Mouse (Mus musculus): Measurements from ENCODE around the gene Fryl. TPM values are rescaled to one million over a fixed set of nuclear protein-coding genes. Genes with fewer than 3 reads are reported as not detected.

The Fryl gene
- polyA plus RNA-seq, 1 experiment from 2014 or later = 32.0 TPM

GRCm38 (mm10) chr5:73233018-73233881 lies 23.2 kb downstream of the Fryl start:
- no peak for ATAC-seq (ENCODE audit: insufficient number of reproducible peaks, insufficient read depth, low FRiP score, low read depth)
- Histone ChIP-seq H3K27me3 (ENCODE audit: control insufficient read depth, insufficient read depth, low read length) (no peaks in the 10 kb centered on the region), H3K4me1 (ENCODE audit: control insufficient read depth, insufficient read depth, low read length) (peaks cover 16% of the 10 kb centered on the region; the same call in 1 of the 2 replicates), H3K9ac (replicated peaks; ENCODE audit: low read depth, low read length) (no peak overlapping the region), H3K36me3 (ENCODE audit: control insufficient read depth, insufficient read depth, low read length) (no peaks in the 10 kb centered on the region), H3K4me2 (replicated peaks; ENCODE audit: low read depth, low read length) (no peak overlapping the region), H3K9me3 (ENCODE audit: control insufficient read depth, low read depth, low read length) (no peaks in the 10 kb centered on the region), H3K4me3 (ENCODE audit: low read depth, low read length) (no peak overlapping the region), H3K27ac (ENCODE audit: low read length) (no peak overlapping the region)
- 60% methylated on average over 17 of the region's 17 CpGs for WGBS

GRCm38 (mm10) chr5:73232267-73232666 lies 24.2 kb downstream of the Fryl start:
- H3K4me1 ChIP-seq (ENCODE audit: control insufficient read depth, insufficient read depth, low read length) = peaks cover 16% of the 10 kb centered on the region; the same call in 1 of the 2 replicates
- WGBS = 30% methylated on average over 9 of the region's 9 CpGs
- no peak overlapping the region for H3K4me2 ChIP-seq (replicated peaks; ENCODE audit: low read depth, low read length)

GRCm38 (mm10) chr5:73231835-73232234 lies 24.6 kb downstream of the Fryl start:
- no peak for ATAC-seq (ENCODE audit: insufficient number of reproducible peaks, insufficient read depth, low FRiP score, low read depth)
- Histone ChIP-seq H3K4me2 (replicated peaks; ENCODE audit: low read depth, low read length) (no peak overlapping the region), H3K36me3 (ENCODE audit: control insufficient read depth, insufficient read depth, low read length) (no peaks in the 10 kb centered on the region), H3K4me1 (ENCODE audit: control insufficient read depth, insufficient read depth, low read length) (peaks cover 16% of the 10 kb centered on the region; the same call in 1 of the 2 replicates), H3K9ac (replicated peaks; ENCODE audit: low read depth, low read length) (no peak overlapping the region), H3K27me3 (ENCODE audit: control insufficient read depth, insufficient read depth, low read length) (no peaks in the 10 kb centered on the region), H3K4me3 (ENCODE audit: low read depth, low read length) (no peak overlapping the region), H3K9me3 (ENCODE audit: control insufficient read depth, low read depth, low read length) (no peaks in the 10 kb centered on the region), H3K27ac (ENCODE audit: low read length) (no peak overlapping the region)
- 28% methylated on average over 6 of the region's 6 CpGs for WGBS

More at GRCm38 (mm10) chr5:73232267-73232666, 24.2 kb downstream of the Fryl start:
- no peak for ATAC-seq (ENCODE audit: insufficient number of reproducible peaks, insufficient read depth, low FRiP score, low read depth)
- Histone ChIP-seq H3K27ac (ENCODE audit: low read length) (no peak overlapping the region), H3K4me3 (ENCODE audit: low read depth, low read length) (no peak overlapping the region), H3K9me3 (ENCODE audit: control insufficient read depth, low read depth, low read length) (no peaks in the 10 kb centered on the region), H3K9ac (replicated peaks; ENCODE audit: low read depth, low read length) (no peak overlapping the region), H3K36me3 (ENCODE audit: control insufficient read depth, insufficient read depth, low read length) (no peaks in the 10 kb centered on the region), H3K27me3 (ENCODE audit: control insufficient read depth, insufficient read depth, low read length) (no peaks in the 10 kb centered on the region)

DNA sequence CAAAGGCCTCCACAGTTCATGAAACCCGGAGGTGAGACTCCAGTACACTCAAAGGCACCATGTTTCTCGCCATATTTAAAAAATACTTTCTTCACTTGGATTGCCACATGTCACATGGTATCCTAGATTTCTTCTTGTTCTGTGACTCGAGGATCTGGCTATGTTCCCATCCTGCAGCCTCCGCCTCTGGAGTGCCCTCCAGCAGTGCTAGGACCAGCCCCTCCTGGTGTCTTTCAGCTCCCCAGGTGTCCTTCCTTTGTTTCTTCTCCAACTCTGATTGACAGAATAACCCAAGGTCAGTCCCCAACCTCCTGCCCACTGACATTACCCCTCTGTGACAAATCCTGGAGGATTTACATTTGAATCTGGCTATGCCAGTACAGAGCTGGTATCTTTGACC lies 26.2 kb downstream of the Fryl start:
- H3K9me3 ChIP-seq (ENCODE audit: control insufficient read depth, low read depth, low read length) = no peaks in the 10 kb centered on the region

DNA sequence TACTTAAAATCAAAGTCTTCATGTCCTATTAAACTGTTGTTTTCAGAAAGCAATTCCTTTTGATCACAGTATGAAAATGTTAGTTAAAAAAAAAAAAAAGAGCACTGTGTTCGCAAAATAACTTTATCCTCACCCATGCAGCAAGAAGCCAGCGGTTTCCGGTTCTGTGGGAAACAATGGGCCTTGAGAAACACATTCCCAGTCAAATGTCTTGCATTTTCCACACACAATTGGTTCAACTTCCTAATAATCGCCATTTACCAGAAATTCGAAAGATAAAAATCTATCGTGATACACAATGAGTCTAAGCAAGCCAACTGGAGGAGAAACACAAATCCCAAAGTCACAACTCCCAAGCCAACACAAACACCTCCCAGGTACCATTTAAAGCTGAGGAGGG lies 27.0 kb downstream of the Fryl start:
- Histone ChIP-seq H3K9me3 (ENCODE audit: control insufficient read depth, low read depth, low read length) (no peaks in the 10 kb centered on the region), H3K4me2 (replicated peaks; ENCODE audit: low read depth, low read length) (no peak overlapping the region), H3K4me1 (ENCODE audit: control insufficient read depth, insufficient read depth, low read length) (peaks cover 16% of the 10 kb centered on the region; the same call in 1 of the 2 replicates), H3K9ac (replicated peaks; ENCODE audit: low read depth, low read length) (no peak overlapping the region), H3K36me3 (ENCODE audit: control insufficient read depth, insufficient read depth, low read length) (no peaks in the 10 kb centered on the region), H3K27ac (ENCODE audit: low read length) (no peak overlapping the region), H3K27me3 (ENCODE audit: control insufficient read depth, insufficient read depth, low read length) (no peaks in the 10 kb centered on the region), H3K4me3 (ENCODE audit: low read depth, low read length) (no peak overlapping the region)
- WGBS = 70% methylated on average over 6 of the region's 6 CpGs
- no peak for ATAC-seq (ENCODE audit: insufficient number of reproducible peaks, insufficient read depth, low FRiP score, low read depth)

More for the DNA sequence above, 26.2 kb downstream of the Fryl start:
- no peak overlapping the region for H3K4me3 ChIP-seq (ENCODE audit: low read depth, low read length)
- H3K4me1 ChIP-seq (ENCODE audit: control insufficient read depth, insufficient read depth, low read length) = peaks cover 16% of the 10 kb centered on the region; the same call in 1 of the 2 replicates
- H3K9ac ChIP-seq (replicated peaks; ENCODE audit: low read depth, low read length) = no peak overlapping the region
- ATAC-seq (ENCODE audit: insufficient number of reproducible peaks, insufficient read depth, low FRiP score, low read depth) = no peak
- WGBS = 56% methylated on average over 4 of the region's 4 CpGs
- no peak overlapping the region for H3K27ac ChIP-seq (ENCODE audit: low read length)
- H3K27me3 ChIP-seq (ENCODE audit: control insufficient read depth, insufficient read depth, low read length) = no peaks in the 10 kb centered on the region
- no peaks in the 10 kb centered on the region for H3K36me3 ChIP-seq (ENCODE audit: control insufficient read depth, insufficient read depth, low read length)
- no peak overlapping the region for H3K4me2 ChIP-seq (replicated peaks; ENCODE audit: low read depth, low read length)

DNA sequence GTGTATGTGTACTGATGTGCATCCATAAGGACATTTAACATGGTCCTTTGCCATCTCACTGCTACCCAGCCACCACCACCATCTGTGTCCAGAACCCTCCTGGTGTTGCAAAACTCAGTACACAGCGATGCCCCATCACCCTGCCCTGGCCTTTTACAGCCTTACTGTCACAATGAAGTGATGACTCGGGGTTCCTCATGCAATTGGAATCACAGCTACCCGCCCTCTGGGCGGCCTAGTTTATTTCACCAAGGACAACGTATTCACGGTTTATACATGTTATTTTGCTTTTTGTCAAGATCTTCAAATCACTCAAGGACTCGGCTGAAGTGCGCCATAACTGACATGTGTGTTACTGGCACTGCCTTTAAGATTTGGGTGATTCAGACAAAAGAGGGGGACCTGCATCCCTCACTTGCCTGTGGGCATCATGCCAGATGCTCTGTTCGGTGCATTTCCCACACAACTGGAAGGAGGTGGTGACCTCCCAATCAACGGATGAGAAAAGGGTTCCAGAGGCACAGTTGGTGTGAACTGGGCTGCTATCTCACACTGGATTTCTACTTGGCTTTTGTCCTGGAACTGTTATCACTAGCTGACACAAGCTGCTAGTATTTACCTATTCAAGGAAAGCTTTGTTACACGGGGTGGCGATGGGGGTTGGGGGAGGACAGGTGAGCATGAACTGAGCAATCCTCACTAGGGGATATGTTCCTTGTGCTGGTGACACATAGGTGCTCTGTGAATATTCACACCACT lies 27.9 kb downstream of the Fryl start:
- no peaks in the 10 kb centered on the region for H3K27me3 ChIP-seq (ENCODE audit: control insufficient read depth, insufficient read depth, low read length)
- no peak overlapping the region for H3K4me3 ChIP-seq (ENCODE audit: low read depth, low read length)
- H3K36me3 ChIP-seq (ENCODE audit: control insufficient read depth, insufficient read depth, low read length) = no peaks in the 10 kb centered on the region
- H3K9ac ChIP-seq (replicated peaks; ENCODE audit: low read depth, low read length) = no peak overlapping the region
- H3K4me2 ChIP-seq (replicated peaks; ENCODE audit: low read depth, low read length) = no peak overlapping the region
- H3K9me3 ChIP-seq (ENCODE audit: control insufficient read depth, low read depth, low read length) = no peaks in the 10 kb centered on the region
- H3K4me1 ChIP-seq (ENCODE audit: control insufficient read depth, insufficient read depth, low read length) = peaks cover 13% of the 10 kb centered on the region; the same call in 1 of the 2 replicates
- no peak for ATAC-seq (ENCODE audit: insufficient number of reproducible peaks, insufficient read depth, low FRiP score, low read depth)
- no peak overlapping the region for H3K27ac ChIP-seq (ENCODE audit: low read length)
- 79% methylated on average over 12 of the region's 12 CpGs for WGBS

GRCm38 (mm10) chr5:73227518-73228101 lies 28.8 kb downstream of the Fryl start:
- no peaks in the 10 kb centered on the region for H3K9me3 ChIP-seq (ENCODE audit: control insufficient read depth, low read depth, low read length)
- H3K27ac ChIP-seq (ENCODE audit: low read length) = no peak overlapping the region
- no peak overlapping the region for H3K4me2 ChIP-seq (replicated peaks; ENCODE audit: low read depth, low read length)
- 74% methylated on average over 11 of the region's 11 CpGs for WGBS
- peaks cover 7% of the 10 kb centered on the region; the same call in 1 of the 2 replicates for H3K4me1 ChIP-seq (ENCODE audit: control insufficient read depth, insufficient read depth, low read length)
- H3K27me3 ChIP-seq (ENCODE audit: control insufficient read depth, insufficient read depth, low read length) = no peaks in the 10 kb centered on the region
- ATAC-seq (ENCODE audit: insufficient number of reproducible peaks, insufficient read depth, low FRiP score, low read depth) = no peak
- no peaks in the 10 kb centered on the region for H3K36me3 ChIP-seq (ENCODE audit: control insufficient read depth, insufficient read depth, low read length)
- H3K9ac ChIP-seq (replicated peaks; ENCODE audit: low read depth, low read length) = no peak overlapping the region
- H3K4me3 ChIP-seq (ENCODE audit: low read depth, low read length) = no peak overlapping the region

GRCm38 (mm10) chr5:73223065-73223464 lies 33.4 kb downstream of the Fryl start:
- no peak overlapping the region for H3K4me2 ChIP-seq (replicated peaks; ENCODE audit: low read depth, low read length)
- no peaks in the 10 kb centered on the region for H3K27me3 ChIP-seq (ENCODE audit: control insufficient read depth, insufficient read depth, low read length)
- no peaks in the 10 kb centered on the region for H3K9me3 ChIP-seq (ENCODE audit: control insufficient read depth, low read depth, low read length)
- H3K36me3 ChIP-seq (ENCODE audit: control insufficient read depth, insufficient read depth, low read length) = no peaks in the 10 kb centered on the region; the same call in 1 of the 2 replicates
- 70% methylated on average over 6 of the region's 6 CpGs for whole genome bisulfite sequencing
- no peak overlapping the region for H3K4me3 ChIP-seq (ENCODE audit: low read depth, low read length)
- H3K9ac ChIP-seq (replicated peaks; ENCODE audit: low read depth, low read length) = no peak overlapping the region
- peak; percentile 37; the same call in 1 of the 2 replicates for ATAC-seq (ENCODE audit: insufficient number of reproducible peaks, insufficient read depth, low FRiP score, low read depth)
- no peaks in the 10 kb centered on the region for H3K4me1 ChIP-seq (ENCODE audit: control insufficient read depth, insufficient read depth, low read length)
- H3K27ac ChIP-seq (ENCODE audit: low read length) = no peak overlapping the region
